Mouse (Mus musculus): ENCODE results near the gene Bbof1. TPM values are rescaled to one million over a fixed set of nuclear protein-coding genes. Genes with fewer than 3 reads are reported as not detected.

Gene Bbof1
- polyA plus RNA-seq, 1 experiment: 3.0 TPM

- WGBS: 85% methylated on average over 9 of the region's 9 CpGs
- H3K27ac ChIP-seq (ENCODE audit: control insufficient read depth, insufficient read depth, low read depth, low read length, poor library complexity): no peak overlapping the region
- H3K4me3 ChIP-seq (replicated peaks; ENCODE audit: control insufficient read depth, low read depth, low read length): no peak overlapping the region
- no peak for TF ChIP-seq POLR2A (IDR thresholded peaks at IDR 0.05; ENCODE audit: borderline replicate concordance, control insufficient read depth, low read depth, low read length)
- no peak for TF ChIP-seq CTCF (IDR thresholded peaks at IDR 0.05; ENCODE audit: control insufficient read depth, insufficient read depth, low read length)
- no peaks in the 10 kb centered on the region; the same call in 1 of the 2 replicates for H3K4me1 ChIP-seq (ENCODE audit: control insufficient read depth, insufficient read depth, low read length)
Observed at GRCm38 (mm10) chr12:84402923-84403322, 5.9 kb upstream of the Bbof1 start.

- TF ChIP-seq CTCF (IDR thresholded peaks at IDR 0.05; ENCODE audit: control insufficient read depth, insufficient read depth, low read length) (no peak), POLR2A (IDR thresholded peaks at IDR 0.05; ENCODE audit: borderline replicate concordance, control insufficient read depth, low read depth, low read length) (no peak)
- no peaks in the 10 kb centered on the region; the same call in 1 of the 2 replicates for H3K4me1 ChIP-seq (ENCODE audit: control insufficient read depth, insufficient read depth, low read length)
- 85% methylated on average over 6 of the region's 6 CpGs for WGBS
Observed at GRCm38 (mm10) chr12:84404541-84404940, 4.3 kb upstream of the Bbof1 start.

GRCm38 (mm10) chr12:84407259-84407658, 1.6 kb upstream of the Bbof1 start:
- Histone ChIP-seq H3K4me3 (replicated peaks; ENCODE audit: control insufficient read depth, low read depth, low read length) (no peak overlapping the region), H3K27ac (ENCODE audit: control insufficient read depth, insufficient read depth, low read depth, low read length, poor library complexity) (no peak overlapping the region), H3K4me1 (ENCODE audit: control insufficient read depth, insufficient read depth, low read length) (no peaks in the 10 kb centered on the region; the same call in 1 of the 2 replicates)
- no peak for TF ChIP-seq CTCF (IDR thresholded peaks at IDR 0.05; ENCODE audit: control insufficient read depth, insufficient read depth, low read length)
- TF ChIP-seq POLR2A (IDR thresholded peaks at IDR 0.05; ENCODE audit: borderline replicate concordance, control insufficient read depth, low read depth, low read length): no peak
- 58% methylated on average over 4 of the region's 4 CpGs for WGBS

More at GRCm38 (mm10) chr12:84404541-84404940, 4.3 kb upstream of the Bbof1 start:
- Histone ChIP-seq H3K27ac (ENCODE audit: control insufficient read depth, insufficient read depth, low read depth, low read length, poor library complexity) (no peak overlapping the region), H3K4me3 (replicated peaks; ENCODE audit: control insufficient read depth, low read depth, low read length) (no peak overlapping the region)

- Histone ChIP-seq H3K4me1 (ENCODE audit: control insufficient read depth, insufficient read depth, low read length) (no peaks in the 10 kb centered on the region; the same call in 1 of the 2 replicates), H3K4me3 (replicated peaks; ENCODE audit: control insufficient read depth, low read depth, low read length) (peak overlapping the region; percentile 93), H3K27ac (ENCODE audit: control insufficient read depth, insufficient read depth, low read depth, low read length, poor library complexity) (peak overlapping the region; percentile 97)
- TF ChIP-seq POLR2A (IDR thresholded peaks at IDR 0.05; ENCODE audit: borderline replicate concordance, control insufficient read depth, low read depth, low read length): no peak
- TF ChIP-seq CTCF (IDR thresholded peaks at IDR 0.05; ENCODE audit: control insufficient read depth, insufficient read depth, low read length): no peak
- under 1% methylated on average over 51 of the region's 52 CpGs for WGBS
Observed at GRCm38 (mm10) chr12:84407874-84408818, 725 bp upstream of the Bbof1 start.

- Histone ChIP-seq H3K4me1 (ENCODE audit: control insufficient read depth, insufficient read depth, low read length) (peaks cover 3% of the 10 kb centered on the region; the same call in 1 of the 2 replicates), H3K4me3 (replicated peaks; ENCODE audit: control insufficient read depth, low read depth, low read length) (peak within 1 kb of the TSS; percentile 70), H3K27ac (ENCODE audit: control insufficient read depth, insufficient read depth, low read depth, low read length, poor library complexity) (peak within 1 kb of the TSS; percentile 82)
- WGBS: 3% methylated on average over 50 of the region's 50 CpGs
- TF ChIP-seq CTCF (IDR thresholded peaks at IDR 0.05; ENCODE audit: control insufficient read depth, insufficient read depth, low read length): no peak
- TF ChIP-seq POLR2A (IDR thresholded peaks at IDR 0.05; ENCODE audit: borderline replicate concordance, control insufficient read depth, low read depth, low read length): peak; percentile 77; the same call in 1 of the 2 replicates
Observed at GRCm38 (mm10) chr12:84416834-84417604, 8.1 kb downstream of the Bbof1 start, which contains the start of gene Rnf113a2. Gene Rnf113a2 (plus strand): TSS chr12:84417196.

GRCm38 (mm10) chr12:84417605-84417922, 8.7 kb downstream of the Bbof1 start:
- Histone ChIP-seq H3K4me1 (ENCODE audit: control insufficient read depth, insufficient read depth, low read length) (peaks cover 3% of the 10 kb centered on the region; the same call in 1 of the 2 replicates), H3K27ac (ENCODE audit: control insufficient read depth, insufficient read depth, low read depth, low read length, poor library complexity) (peak overlapping the region; percentile 82), H3K4me3 (replicated peaks; ENCODE audit: control insufficient read depth, low read depth, low read length) (peak overlapping the region; percentile 70)
- WGBS: 40% methylated on average over 18 of the region's 18 CpGs
- TF ChIP-seq POLR2A (IDR thresholded peaks at IDR 0.05; ENCODE audit: borderline replicate concordance, control insufficient read depth, low read depth, low read length) (no peak), CTCF (IDR thresholded peaks at IDR 0.05; ENCODE audit: control insufficient read depth, insufficient read depth, low read length) (no peak)

- 66% methylated on average over 3 of the region's 3 CpGs for WGBS
- Histone ChIP-seq H3K27ac (ENCODE audit: control insufficient read depth, insufficient read depth, low read depth, low read length, poor library complexity) (no peak overlapping the region), H3K4me3 (replicated peaks; ENCODE audit: control insufficient read depth, low read depth, low read length) (no peak overlapping the region), H3K4me1 (ENCODE audit: control insufficient read depth, insufficient read depth, low read length) (no peaks in the 10 kb centered on the region)
- no peak for TF ChIP-seq POLR2A (IDR thresholded peaks at IDR 0.05; ENCODE audit: borderline replicate concordance, control insufficient read depth, low read depth, low read length)
- TF ChIP-seq CTCF (IDR thresholded peaks at IDR 0.05; ENCODE audit: control insufficient read depth, insufficient read depth, low read length): no peak
Observed at GRCm38 (mm10) chr12:84423990-84424389, 15.1 kb downstream of the Bbof1 start.

GRCm38 (mm10) chr12:84429825-84430224, 21.0 kb downstream of the Bbof1 start:
- TF ChIP-seq POLR2A (IDR thresholded peaks at IDR 0.05; ENCODE audit: borderline replicate concordance, control insufficient read depth, low read depth, low read length) (no peak), CTCF (IDR thresholded peaks at IDR 0.05; ENCODE audit: control insufficient read depth, insufficient read depth, low read length) (no peak)
- WGBS: 84% methylated on average over 2 of the region's 2 CpGs
- Histone ChIP-seq H3K4me3 (replicated peaks; ENCODE audit: control insufficient read depth, low read depth, low read length) (no peak overlapping the region), H3K4me1 (ENCODE audit: control insufficient read depth, insufficient read depth, low read length) (no peaks in the 10 kb centered on the region), H3K27ac (ENCODE audit: control insufficient read depth, insufficient read depth, low read depth, low read length, poor library complexity) (no peak overlapping the region)
